Mouse (Mus musculus): ENCODE results near the gene Hoxd4.

Hoxd4 gene

GRCm38 (mm10) chr2:74706393-74706960 lies 5.3 kb upstream of the Hoxd4 start:
- DNase-seq (ENCODE audit: low spot score): no peak

GRCm38 (mm10) chr2:74707599-74707998 lies 4.1 kb upstream of the Hoxd4 start:
- DNase-seq (ENCODE audit: low spot score): no peak

DNA sequence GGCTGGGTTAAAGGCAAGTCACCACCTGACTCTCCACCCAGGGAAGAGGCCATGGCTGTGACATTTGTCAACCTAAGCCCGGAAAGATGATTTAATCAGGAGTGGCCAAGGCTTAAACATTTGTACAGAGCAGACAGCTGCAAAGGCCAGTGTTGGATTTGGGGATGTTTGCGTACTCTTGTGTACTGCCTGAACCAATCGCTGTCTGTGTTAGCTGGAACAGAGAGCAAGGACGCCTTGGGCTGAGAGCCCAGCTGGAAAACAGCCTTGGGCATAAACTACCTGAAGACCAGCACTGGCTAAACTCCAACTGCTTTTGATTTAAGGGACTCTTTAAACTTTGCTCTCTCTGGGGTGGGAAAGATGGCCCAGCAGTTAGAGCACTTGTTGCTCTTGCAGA lies 3.1 kb upstream of the Hoxd4 start:
- DNase-seq (ENCODE audit: low spot score): no peak

DNA sequence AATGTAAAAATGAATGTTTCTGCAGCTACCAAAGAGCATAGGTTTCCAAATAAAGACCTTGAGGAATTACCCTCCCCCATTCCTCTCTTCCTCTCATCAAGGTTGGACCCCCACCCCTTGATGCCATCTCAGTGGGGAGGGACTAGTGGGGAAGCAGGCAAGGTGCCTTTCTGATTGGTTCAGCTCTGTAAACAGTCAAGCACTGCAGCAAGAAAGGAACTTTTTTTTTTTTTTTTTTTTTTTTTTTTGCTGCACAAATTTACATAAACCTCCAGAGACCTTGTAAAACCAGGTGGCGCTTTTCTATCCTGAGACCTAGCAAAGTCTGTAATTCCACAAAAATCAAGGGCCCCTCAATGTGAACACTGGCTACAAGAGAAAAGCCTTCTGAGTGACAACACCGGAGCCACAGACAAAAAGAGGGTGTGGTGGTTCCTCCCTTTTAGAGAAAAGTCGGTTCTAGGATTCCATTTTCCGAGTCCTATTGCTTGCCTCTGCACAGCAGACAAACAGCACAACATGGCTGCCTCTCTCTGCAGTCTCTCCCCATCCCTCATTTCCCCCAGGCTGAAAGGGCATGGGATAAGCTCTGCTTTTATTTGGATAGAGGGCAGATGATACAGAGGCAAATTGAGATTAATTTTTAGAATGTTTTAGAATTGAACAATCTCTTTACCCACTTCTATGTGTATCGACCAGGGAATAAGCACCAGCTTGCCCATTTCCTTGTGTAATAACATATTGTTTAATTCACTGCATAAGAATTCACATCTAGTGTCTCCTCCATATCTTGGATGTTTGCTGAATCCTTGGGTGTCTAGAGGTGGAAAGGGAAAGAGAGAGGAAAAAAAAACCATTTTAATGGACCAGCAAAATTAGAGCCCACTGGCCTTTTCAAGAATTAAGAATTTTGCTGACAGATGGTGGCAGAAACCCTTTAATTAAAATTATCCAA lies 2.0 kb upstream of the Hoxd4 start:
- DNase-seq (ENCODE audit: low spot score): no peak

GRCm38 (mm10) chr2:74710929-74711543 lies 693 bp upstream of the Hoxd4 start:
- no peak for DNase-seq (ENCODE audit: low spot score)

DNA sequence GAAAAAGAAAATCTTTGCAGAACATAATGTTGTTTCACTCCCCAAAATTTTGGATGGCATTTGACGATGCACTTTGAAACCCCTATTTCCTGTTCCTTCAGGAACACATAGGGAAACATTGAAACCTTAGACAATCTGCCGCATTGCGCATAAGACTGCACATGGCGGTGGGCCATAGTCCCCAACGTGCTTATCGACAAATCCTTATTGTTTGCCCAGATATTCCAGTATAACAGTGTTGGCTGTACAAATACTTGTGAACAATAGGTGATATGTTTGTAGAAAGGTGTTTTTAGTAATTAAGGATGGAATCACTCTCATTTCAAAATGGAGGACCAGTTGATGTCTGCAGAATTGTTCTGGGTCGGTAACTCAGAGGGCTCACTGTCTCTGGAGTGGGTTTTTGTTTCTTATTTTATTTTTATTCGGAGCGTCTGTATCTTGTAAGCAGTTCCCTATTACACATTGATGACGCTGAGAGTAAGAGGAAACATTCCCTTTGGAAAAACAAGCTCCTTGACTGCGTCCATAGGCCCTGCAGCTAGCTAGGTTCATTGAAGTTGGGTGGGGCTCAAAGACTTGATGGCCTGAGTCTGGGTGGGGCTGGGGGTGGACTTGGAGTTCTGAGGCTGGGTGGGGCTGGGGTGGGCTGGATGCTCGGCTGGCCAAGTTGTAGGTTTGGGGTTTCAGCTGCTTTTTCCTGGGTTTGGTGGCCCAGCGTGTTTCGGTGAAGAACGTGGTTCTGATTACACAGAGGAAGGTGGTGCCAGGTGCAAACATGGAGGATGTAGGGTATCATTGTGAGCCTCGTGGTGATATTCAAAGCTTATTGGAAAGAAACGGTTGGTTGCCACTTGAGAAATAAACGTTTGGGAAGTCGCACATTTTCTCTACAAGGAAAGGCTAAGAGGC lies 1.8 kb downstream of the Hoxd4 start:
- DNase-seq (ENCODE audit: low spot score): no peak

- no peak for DNase-seq (ENCODE audit: low spot score)
These were observed 2.5 kb downstream of the Hoxd4 start for GRCm38 (mm10) chr2:74714156-74714789.

DNA sequence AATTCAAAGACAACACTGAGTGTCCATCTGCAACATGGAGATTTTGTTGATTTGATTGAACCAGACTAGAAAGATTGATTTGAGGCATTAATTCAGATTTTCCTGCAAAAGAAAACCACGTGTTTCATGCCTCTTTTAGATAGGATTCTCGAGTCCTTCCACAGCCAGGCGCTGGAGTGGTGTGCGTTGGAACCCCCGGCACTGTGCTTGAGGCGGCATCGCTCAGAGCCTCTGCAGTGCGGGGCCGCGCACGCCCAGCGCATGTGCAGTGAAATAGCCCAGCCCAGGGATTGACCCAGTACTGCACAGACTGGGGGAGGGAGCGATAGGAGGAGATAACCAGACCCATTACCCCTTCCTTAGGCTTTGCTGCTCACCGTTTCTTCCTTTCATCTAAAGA lies 3.2 kb downstream of the Hoxd4 start:
- no peak for DNase-seq (ENCODE audit: low spot score)

DNA sequence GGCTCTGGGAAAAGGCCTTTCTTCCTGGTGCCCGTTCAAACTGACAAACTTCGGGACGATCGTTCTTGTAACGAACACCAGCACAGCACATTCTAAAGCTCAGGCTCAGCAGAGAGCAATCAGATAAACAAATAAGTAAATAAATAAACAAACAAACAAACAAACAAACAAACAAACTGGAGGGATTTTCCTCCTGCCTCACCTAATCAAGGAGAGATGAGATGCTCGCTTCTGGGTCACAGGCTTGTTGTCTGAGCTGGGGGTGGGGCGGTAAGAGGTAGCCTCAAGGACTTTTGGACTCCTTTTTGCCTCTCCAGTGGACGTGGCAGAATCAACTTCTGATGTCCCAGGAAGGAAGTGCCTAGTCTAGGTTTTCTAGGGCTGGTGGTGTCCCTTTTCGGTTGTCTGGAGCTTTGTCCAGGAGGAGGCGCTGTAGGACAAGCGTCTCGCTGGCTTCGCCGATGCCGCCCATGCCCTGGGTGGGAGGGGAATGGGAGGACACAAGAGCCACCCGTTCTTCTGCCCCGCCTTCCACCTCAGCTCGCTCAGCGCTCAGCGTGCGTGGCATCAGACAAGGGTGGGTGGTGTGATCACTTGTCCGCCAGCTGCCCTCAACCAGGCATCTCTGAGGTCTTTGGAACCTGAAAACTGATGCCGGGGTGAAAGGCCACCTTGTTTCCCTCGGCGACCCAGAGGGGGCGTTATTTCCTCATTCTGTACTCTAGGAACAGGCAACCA lies 3.9 kb downstream of the Hoxd4 start:
- peak; percentile 83 for DNase-seq (ENCODE audit: low spot score)

- no peak for DNase-seq (ENCODE audit: low spot score)
These were observed 8.7 kb downstream of the Hoxd4 start for GRCm38 (mm10) chr2:74720384-74720783.

DNA sequence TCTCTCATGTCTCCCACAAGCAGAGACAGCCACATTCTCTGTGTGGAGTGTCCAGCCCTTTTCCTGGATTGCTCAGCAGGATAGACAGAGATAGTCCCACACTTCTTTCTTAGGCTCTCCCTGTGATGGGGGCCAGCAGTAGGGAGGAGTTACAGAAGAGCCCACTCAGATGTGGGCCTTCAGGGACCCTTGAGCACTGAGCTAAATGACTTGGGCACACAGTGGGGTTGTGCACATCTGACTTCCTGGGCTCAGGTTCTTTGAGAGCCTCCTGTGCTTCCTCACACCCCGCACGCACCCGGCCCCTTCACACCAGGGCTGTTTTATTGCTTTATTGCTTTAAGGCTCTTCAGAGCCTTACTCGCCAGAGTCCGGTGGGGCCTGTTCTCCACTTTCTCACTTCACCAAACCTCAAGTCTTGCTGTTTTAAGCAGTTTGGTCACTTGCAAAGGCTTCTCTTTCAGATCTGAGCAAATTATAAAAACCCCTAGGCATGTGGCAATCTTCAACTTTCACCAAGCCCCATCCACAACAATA lies 9.3 kb downstream of the Hoxd4 start:
- no peak for DNase-seq (ENCODE audit: low spot score)

DNA sequence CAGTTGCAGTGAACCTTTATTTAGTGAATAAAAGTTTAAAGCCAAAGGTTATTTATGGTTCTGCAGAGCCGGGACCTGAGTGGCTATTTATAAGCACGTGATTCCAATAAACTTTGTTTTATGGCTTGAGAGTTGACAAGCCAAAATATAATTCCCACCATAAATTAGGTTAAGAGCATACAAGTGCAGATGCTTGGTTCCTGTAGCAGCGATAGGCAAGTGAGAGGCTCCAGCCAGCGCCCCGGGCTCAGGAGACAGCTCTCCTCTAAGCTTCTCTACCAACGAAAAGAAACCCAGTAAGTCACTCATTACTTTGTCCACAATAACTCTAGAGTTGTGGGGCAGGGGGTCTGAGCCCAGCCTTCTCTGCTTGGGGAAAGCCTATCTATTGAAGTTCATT lies 10.2 kb downstream of the Hoxd4 start:
- no peak for DNase-seq (ENCODE audit: low spot score)

DNA sequence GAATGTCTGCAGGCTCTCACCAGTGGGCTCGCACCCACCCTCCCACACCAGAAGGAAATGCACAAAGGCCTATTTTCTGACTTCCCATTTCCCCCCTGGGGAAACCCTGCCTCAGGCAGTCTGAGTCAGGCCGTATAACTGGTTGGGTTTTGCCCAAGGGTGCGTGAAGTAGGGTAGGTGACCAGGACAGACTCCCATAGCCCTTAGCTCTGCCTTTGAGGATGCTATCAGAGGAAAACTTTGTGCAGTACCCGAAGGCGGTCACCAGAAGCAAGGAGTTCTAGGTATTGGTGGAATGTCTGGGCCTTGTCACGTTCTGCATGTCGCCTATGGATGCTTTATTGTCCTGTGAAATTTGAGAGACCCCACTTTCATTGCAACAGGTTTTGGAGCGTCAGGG lies 11.2 kb downstream of the Hoxd4 start:
- no peak for DNase-seq (ENCODE audit: low spot score)

DNA sequence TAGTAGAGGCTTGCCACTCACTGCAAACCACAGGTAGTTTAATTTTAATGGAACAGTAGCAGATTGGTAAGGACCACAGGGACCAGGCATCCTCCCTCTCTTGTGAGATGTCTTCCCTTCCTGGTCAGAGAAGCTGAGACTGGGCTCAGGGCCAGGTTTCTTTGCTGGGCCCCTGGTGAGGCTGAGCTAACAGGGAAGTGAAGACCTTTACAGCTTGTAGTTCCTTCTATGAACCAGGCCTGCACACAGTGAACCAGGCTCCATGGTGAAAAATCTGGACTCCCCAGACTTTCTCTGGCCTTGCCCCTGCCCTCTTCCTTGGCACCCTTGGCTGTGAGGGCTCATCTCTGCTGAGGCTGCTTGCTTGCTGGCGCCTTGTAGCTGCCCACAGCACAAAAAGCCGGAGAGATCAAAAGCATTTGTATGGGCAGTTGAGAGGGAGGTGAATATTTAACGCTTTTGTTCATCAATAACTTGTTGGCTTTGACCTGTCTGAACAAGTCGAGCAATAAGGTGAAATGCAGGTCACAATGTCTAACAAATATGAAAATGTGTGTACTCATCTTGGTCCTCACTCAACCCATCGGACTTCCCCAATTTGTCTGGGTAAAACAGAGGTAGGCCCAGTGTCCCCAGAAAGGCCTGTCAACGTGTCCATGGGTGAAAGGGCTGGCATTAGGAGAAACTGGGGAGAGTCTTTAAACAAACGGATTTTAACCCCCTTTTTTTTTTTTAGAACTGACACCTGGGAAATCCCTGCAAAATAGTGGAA lies 12.7 kb downstream of the Hoxd4 start:
- DNase-seq (ENCODE audit: low spot score): no peak

DNA sequence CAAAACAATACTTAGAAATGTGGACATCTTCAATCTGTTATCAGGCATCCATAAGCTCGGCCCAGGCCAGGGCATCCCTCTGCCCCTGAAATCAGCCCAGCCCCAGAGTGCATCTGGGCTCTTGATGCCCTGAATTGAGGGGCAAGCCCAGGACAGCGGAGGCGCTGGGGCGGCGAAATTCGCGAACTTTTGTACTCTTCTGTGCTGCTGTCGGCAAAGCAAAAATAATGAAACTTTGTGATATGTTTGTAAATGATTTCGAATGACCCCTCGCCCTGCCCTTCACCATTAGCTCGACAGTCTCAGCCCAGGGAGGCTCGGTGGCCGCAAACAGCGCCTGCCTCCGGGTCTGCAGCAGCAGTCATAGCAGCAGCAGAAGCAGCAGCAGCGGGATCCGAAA lies 13.4 kb downstream of the Hoxd4 start:
- no peak for DNase-seq (ENCODE audit: low spot score)

DNA sequence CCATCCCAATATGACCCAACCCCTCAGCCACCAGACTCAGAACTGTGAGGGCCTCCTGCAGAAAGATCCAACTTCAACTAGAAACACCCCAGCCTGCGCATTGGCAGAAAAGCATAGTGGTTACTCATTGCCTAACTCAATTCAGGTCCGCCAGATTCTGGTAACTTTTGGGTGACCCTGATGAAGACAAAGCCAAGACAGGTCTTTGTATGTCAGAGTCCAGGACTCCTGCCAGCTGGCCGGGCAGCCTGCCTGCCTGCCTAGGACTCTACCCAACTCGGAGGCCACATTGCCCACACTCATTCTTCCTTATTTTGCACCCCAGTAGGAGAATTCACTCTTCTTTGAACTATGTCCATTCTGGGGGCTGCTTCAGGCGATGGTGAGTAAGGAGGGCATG lies 14.8 kb downstream of the Hoxd4 start, which contains the start of gene Gm28230:
Gene Gm28230 (plus strand): TSS at position 178 of the 400 bp plus-strand sequence.
- no peak for DNase-seq (ENCODE audit: low spot score)

- DNase-seq (ENCODE audit: low spot score): no peak
These were observed 15.4 kb downstream of the Hoxd4 start for GRCm38 (mm10) chr2:74726973-74727639.

DNA sequence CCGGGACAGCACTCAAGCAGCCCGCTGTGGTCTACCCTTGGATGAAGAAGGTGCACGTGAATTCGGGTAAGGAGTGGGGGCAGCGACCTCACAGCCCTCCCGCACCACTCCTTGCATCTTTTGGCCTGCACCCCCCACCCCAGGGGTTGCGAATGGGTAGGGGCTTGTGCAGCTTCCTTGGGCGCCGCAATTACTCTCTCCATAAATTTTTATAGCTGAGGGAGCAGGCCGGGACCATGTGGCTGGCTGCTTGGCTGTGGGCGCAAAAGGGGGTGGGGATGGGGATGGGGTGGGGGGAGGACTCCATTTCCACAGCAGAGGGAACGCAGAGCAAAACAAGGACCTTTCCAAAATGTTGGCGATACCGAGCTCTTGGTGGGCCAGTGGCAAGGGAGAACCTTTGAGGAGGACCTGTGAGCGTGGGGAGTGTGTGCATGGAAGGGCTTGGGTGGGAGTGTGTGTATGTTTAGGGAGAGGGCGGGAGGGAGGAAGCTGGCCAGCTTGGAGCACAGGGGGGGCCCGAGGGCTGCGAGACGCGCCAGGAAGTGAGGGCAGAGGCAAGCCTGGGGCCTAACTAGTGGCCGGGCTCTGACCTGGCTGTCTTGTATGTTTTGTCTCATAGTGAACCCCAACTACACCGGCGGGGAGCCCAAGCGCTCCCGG lies 16.0 kb downstream of the Hoxd4 start:
- DNase-seq (ENCODE audit: low spot score): no peak

GRCm38 (mm10) chr2:74728303-74728680 lies 16.6 kb downstream of the Hoxd4 start:
- DNase-seq (ENCODE audit: low spot score): no peak

Data from yolk sac, embryonic 10.5 days (tissue).